Mouse (Mus musculus): Measurements from ENCODE around the gene Fam173b.

DNA sequence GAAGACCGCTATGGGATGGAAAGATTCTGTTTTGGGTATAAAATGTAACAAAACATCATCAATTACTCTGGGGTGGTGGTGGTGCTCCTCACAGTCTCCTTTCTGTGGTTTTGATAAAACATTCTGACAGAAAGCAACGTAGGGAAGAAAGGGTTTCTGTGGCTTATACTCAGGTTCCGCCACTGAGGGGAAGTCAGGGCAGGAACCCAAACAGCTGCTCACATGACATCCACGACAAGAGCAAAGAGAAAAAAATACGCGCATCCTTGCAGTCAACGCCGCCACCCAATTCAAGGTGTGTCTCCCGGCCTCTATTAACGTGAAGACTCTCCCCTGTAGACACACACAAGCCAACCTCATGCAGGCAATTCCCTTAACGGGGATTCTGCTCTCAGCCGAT is 48.0 kb downstream of the Fam173b start:
- TF ChIP-seq CTCF (IDR thresholded peaks at IDR 0.05; ENCODE audit: extremely low read depth, insufficient read depth, insufficient read length, insufficient replicate concordance), result no peak
- TF ChIP-seq POLR2A (IDR thresholded peaks at IDR 0.05; ENCODE audit: low read depth, low read length), result no peak
